Mouse (Mus musculus) liver, embryonic 11.5 days (tissue): ENCODE data around the gene 1700012B07Rik. TPM values are rescaled to one million over a fixed set of nuclear protein-coding genes. Genes with fewer than 3 reads are reported as not detected.

Experiments
- ATAC-seq: fragments of 200-750 bp; cut with Nextera tagmentation; replicated peaks from 2 replicates; pipeline ENCODE4 v1.8.0; 2017; ENCODE audit warnings: moderate number of reproducible peaks, mild to moderate bottlenecking, moderate TSS enrichment, moderate library complexity; ENCODE audit not compliant: low FRiP score
- DNase-seq: peaks from one replicate; pipeline ENCODE4 v3.0.0-alpha.2; 2017; ENCODE audit warnings: low spot score
- H3K27ac ChIP-seq: fragments of 300-500 bp; sonication (generic); 2 replicates; pipeline ENCODE4 v1.5.1; 2014; ENCODE audit warnings: mild to moderate bottlenecking, low read depth, low read length, control low read depth
- H3K27me3 ChIP-seq: fragments of 300-500 bp; sonication (generic); replicated peaks from 2 replicates; pipeline ENCODE4 v1.6.1; 2014; ENCODE audit warnings: low read length, mixed read lengths; ENCODE audit not compliant: control insufficient read depth, insufficient read depth
- H3K36me3 ChIP-seq: fragments of 300-500 bp; sonication (generic); 2 replicates; pipeline ENCODE4 v1.6.1; 2014; ENCODE audit warnings: mild to moderate bottlenecking, low read length, moderate library complexity, mixed read lengths; ENCODE audit not compliant: control insufficient read depth, insufficient read depth
- H3K4me1 ChIP-seq: fragments of 300-500 bp; sonication (generic); replicated peaks from 2 replicates; pipeline ENCODE4 v1.6.1; 2014; ENCODE audit warnings: low read length, mixed read lengths; ENCODE audit not compliant: control insufficient read depth, insufficient read depth
- H3K4me2 ChIP-seq: fragments of 300-500 bp; sonication (generic); 2 replicates; pipeline ENCODE4 v1.6.1; 2014; ENCODE audit warnings: mild to moderate bottlenecking, control low read depth, moderate library complexity
- H3K4me3 ChIP-seq: fragments of 300-500 bp; sonication (generic); 2 replicates; pipeline ENCODE4 v1.5.1; 2014; ENCODE audit warnings: low read depth, low read length, control low read depth
- H3K9ac ChIP-seq: fragments of 300-500 bp; sonication (generic); 2 replicates; pipeline ENCODE4 v1.6.1; 2014; ENCODE audit warnings: low read depth, low read length, control low read depth
- H3K9me3 ChIP-seq: fragments of 300-500 bp; sonication (generic); 2 replicates; pipeline ENCODE4 v1.6.1; 2016; ENCODE audit warnings: low read length, inconsistent platforms, mixed read lengths; ENCODE audit not compliant: control insufficient read depth
- WGBS: fragments of 180-500 bp; shearing (Covaris S2); extraction: QIAGEN DNeasy Blood & Tissue Kit; methylation state at CpG from one replicate; pipeline ENCODE4 v1.1.7; 2014; 5-methylcytosine and 5-hydroxymethylcytosine counted together
- polyA plus RNA-seq: library from polyadenylated mRNA; unstranded; fragments of >200 nt; fragmentation: Nextera tagmentation; extraction: Ambion mirVana; gene quantifications from 2 replicates; pipeline ENCODE4 v1.2.1, GENCODE M21; 2014

The 1700012B07Rik gene
- polyA plus RNA-seq, 1 experiment from 2014 or later: not detected

DNA sequence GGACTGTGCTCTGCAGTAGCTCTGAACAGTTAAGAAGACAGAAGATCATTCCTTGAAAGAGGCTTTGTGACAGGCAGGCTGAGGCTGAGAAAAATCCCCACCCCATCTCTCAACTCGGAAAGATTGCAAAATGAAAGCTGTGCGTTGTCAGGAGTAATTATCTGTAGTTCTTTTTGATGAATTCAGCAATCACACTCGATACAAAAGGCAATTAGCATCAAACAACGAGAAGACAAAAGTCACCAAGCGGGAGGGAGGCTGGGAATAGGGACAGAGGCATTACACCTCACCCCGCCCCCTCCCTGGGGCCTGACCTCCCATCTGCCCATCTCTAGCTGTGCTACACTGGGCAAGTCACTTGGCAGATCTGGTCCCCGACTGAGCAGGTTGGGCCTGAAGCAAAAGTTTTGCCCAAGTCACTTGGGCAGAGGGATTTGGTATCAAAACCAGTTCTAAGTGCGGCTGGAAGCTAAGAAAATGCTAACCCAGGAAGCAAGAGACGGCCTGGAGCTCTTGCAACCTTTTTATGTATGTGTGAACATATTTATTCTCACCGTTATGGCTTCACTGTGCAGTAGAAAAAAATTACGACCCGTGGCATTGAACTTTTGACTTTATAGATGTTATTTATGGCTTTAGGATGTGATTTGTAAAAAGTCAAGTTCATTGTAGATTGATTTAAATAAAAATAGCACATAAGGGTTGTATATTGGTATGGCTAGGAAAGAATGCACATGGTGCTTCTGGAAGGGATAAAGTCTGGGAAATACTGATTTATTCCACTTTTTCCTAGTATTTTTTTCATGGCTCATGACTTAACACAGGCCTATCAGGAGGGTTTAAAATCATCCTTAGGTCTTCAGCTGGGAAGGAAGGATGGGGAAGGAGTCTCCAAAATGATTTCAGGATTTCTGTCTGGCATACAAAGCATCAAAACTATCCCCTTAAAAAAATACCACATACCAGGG, 75.9 kb downstream of the 1700012B07Rik start:
- H3K9me3 ChIP-seq: no peaks in the 10 kb centered on the region
- no peaks in the 10 kb centered on the region for H3K27me3 ChIP-seq
- WGBS: 57% methylated on average over 12 of the region's 12 CpGs
- H3K4me1 ChIP-seq: no peaks in the 10 kb centered on the region
- H3K9ac ChIP-seq: no peak overlapping the region
- no peak for ATAC-seq
- H3K36me3 ChIP-seq: no peaks in the 10 kb centered on the region
- no peak overlapping the region for H3K4me2 ChIP-seq
- no peak for DNase-seq
- H3K4me3 ChIP-seq: no peak overlapping the region
- no peak overlapping the region for H3K27ac ChIP-seq

DNA sequence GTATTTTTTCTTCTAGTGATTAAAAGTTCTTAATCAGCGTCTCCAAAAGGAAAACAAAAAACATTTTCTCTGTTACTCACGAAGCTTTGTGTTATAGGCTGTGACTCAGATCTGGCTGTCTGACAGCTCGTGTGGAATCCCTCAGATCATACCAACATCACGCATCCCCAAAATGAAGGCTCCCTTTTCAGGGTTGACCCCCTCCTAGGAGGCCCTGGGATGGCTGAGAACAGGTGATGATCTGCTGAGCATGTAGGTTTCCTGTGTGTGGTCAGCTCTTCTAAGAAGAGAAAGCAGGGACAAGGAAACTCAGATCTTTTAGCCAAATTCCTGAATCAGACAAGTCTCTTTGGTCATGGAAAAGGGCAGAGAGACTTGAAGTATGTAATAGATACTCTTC, 82.6 kb downstream of the 1700012B07Rik start:
- DNase-seq (no peak), ATAC-seq (no peak)
- no peak overlapping the region for H3K27ac ChIP-seq
- no peaks in the 10 kb centered on the region for H3K27me3 ChIP-seq
- H3K36me3 ChIP-seq: no peaks in the 10 kb centered on the region
- no peak overlapping the region for H3K4me3 ChIP-seq
- H3K4me1 ChIP-seq: no peaks in the 10 kb centered on the region
- H3K9ac ChIP-seq: no peak overlapping the region
- 74% methylated on average over 4 of the region's 4 CpGs for WGBS
- H3K9me3 ChIP-seq: no peaks in the 10 kb centered on the region
- no peak overlapping the region for H3K4me2 ChIP-seq

DNA sequence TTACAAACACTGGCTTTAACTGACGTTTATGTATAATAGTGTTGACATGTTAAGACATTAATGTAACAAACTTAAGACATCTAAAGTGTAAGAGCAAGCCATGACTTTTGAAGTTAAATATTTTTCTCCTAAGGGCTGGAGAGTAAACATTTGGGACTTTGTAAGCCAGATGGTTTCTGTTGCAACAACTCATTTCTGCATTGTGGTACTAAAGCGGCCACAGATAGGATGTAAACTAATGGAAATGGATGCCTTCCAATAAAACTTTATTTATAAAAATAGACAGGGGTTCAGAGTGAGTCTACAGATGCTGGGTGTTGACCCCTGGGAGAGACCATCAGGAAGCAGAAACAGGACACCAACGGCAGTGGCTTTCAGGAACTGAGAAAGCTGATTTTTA, 89.9 kb downstream of the 1700012B07Rik start:
- no peaks in the 10 kb centered on the region for H3K4me1 ChIP-seq
- H3K9me3 ChIP-seq: no peaks in the 10 kb centered on the region
- ATAC-seq (no peak), DNase-seq (no peak)
- H3K36me3 ChIP-seq: no peaks in the 10 kb centered on the region
- 60% methylated on average over 3 of the region's 3 CpGs for WGBS
- H3K4me2 ChIP-seq: no peak overlapping the region
- no peak overlapping the region for H3K9ac ChIP-seq
- no peaks in the 10 kb centered on the region for H3K27me3 ChIP-seq
- no peak overlapping the region for H3K4me3 ChIP-seq
- H3K27ac ChIP-seq: no peak overlapping the region

Other genes with a start within 250 kb of the 1700012B07Rik start
- 18.9 and 21.8 TPM in 2 replicates for gene Wipi1, start 216.1 kb downstream of the 1700012B07Rik start, polyA plus RNA-seq
- gene Prkar1a, start 178.6 kb downstream of the 1700012B07Rik start, polyA plus RNA-seq: 261 and 285 TPM in 2 replicates
- 7.8 and 8.7 TPM in 2 replicates for gene Fam20a, start 105.8 kb downstream of the 1700012B07Rik start, polyA plus RNA-seq
- gene Abca8b, start 167.8 kb upstream of the 1700012B07Rik start, polyA plus RNA-seq: 6.1 TPM in 2 replicates